Mouse (Mus musculus): ENCODE measurements around the gene Tmem107. TPM values are rescaled to one million over a fixed set of nuclear protein-coding genes. Genes with fewer than 3 reads are reported as not detected.

Tmem107 gene
- polyA plus RNA-seq, 1 experiment from 2014 or later = 14.5 TPM

- Histone ChIP-seq H3K4me2 (replicated peaks; ENCODE audit: low read depth) (no peak overlapping the region), H3K4me1 (replicated peaks; ENCODE audit: control insufficient read depth, insufficient read depth, low read length) (no peaks in the 10 kb centered on the region), H3K9me3 (ENCODE audit: control insufficient read depth) (no peaks in the 10 kb centered on the region), H3K9ac (ENCODE audit: low read depth, low read length) (no peak overlapping the region), H3K4me3 (ENCODE audit: low read depth, low read length) (no peak overlapping the region), H3K36me3 (ENCODE audit: control insufficient read depth, insufficient read depth) (no peaks in the 10 kb centered on the region), H3K27me3 (replicated peaks; ENCODE audit: control insufficient read depth, insufficient read depth, low read length) (no peaks in the 10 kb centered on the region), H3K27ac (ENCODE audit: low read depth, low read length) (peak overlapping the region; percentile 78; the same call in 1 of the 2 replicates)
- TF ChIP-seq CTCF (IDR thresholded peaks at IDR 0.05; ENCODE audit: low read depth) = no peak
- ATAC-seq = no peak
- 89% methylated on average over 8 of the region's 8 CpGs for WGBS
Observed at GRCm38 (mm10) chr11:69080855-69081222, 10.2 kb downstream of the Tmem107 start.

DNA sequence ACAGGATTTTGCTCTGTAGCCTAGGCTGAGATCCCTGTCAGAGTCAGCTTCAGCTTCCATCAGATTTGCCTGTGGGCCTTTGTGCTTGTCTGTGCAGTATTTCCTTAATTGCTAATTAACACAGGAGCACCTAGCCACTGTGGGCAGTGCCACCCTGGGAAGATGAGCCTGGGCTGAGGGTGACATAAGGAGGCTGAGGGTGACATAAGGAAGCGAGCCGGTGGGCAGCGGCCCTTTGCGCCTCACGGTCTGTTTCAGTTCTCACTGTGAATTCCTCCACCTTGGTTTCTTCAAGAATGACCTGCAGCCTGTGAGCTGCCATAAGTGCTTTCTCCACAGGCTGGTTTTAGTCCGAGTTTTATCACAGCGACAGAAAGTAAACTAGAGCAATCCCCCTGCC lies 11.0 kb downstream of the Tmem107 start:
- no peak for ATAC-seq
- TF ChIP-seq CTCF (IDR thresholded peaks at IDR 0.05; ENCODE audit: low read depth) = no peak
- H3K27me3 ChIP-seq (replicated peaks; ENCODE audit: control insufficient read depth, insufficient read depth, low read length) = no peaks in the 10 kb centered on the region
- H3K4me3 ChIP-seq (ENCODE audit: low read depth, low read length) = no peak overlapping the region
- H3K4me2 ChIP-seq (replicated peaks; ENCODE audit: low read depth) = no peak overlapping the region
- no peaks in the 10 kb centered on the region for H3K4me1 ChIP-seq (replicated peaks; ENCODE audit: control insufficient read depth, insufficient read depth, low read length)
- H3K36me3 ChIP-seq (ENCODE audit: control insufficient read depth, insufficient read depth) = no peaks in the 10 kb centered on the region
- WGBS = 70% methylated on average over 7 of the region's 7 CpGs
- no peak overlapping the region for H3K9ac ChIP-seq (ENCODE audit: low read depth, low read length)
- H3K9me3 ChIP-seq (ENCODE audit: control insufficient read depth) = no peaks in the 10 kb centered on the region
- no peak overlapping the region for H3K27ac ChIP-seq (ENCODE audit: low read depth, low read length)

DNA sequence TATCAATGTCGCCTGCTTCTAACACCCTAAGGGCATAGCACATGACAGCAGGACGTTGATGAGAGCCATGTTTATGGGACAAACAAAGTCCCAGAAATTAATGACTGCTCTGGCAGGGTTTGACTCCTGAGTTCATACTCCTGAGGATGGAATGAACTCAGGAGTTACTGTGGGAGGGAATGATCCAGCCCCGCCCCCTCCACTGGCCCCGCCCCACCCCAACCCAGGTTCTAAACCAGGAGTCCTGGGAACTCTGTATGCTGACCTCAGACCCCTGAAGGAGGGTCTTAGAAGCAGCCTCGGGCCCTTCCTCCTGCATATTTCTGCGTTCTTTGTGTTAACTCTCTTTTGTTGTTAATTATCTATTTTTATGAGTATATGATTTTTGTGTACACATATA lies 15.0 kb downstream of the Tmem107 start:
- no peak overlapping the region for H3K9ac ChIP-seq (ENCODE audit: low read depth, low read length)
- 63% methylated on average over 6 of the region's 6 CpGs for WGBS
- ATAC-seq = no peak
- H3K4me1 ChIP-seq (replicated peaks; ENCODE audit: control insufficient read depth, insufficient read depth, low read length) = peaks cover 8% of the 10 kb centered on the region; the same call in 1 of the 2 replicates
- peaks cover 12% of the 10 kb centered on the region; the same call in 1 of the 2 replicates for H3K36me3 ChIP-seq (ENCODE audit: control insufficient read depth, insufficient read depth)
- H3K4me2 ChIP-seq (replicated peaks; ENCODE audit: low read depth) = no peak overlapping the region
- no peak overlapping the region for H3K27ac ChIP-seq (ENCODE audit: low read depth, low read length)
- H3K4me3 ChIP-seq (ENCODE audit: low read depth, low read length) = no peak overlapping the region
- TF ChIP-seq CTCF (IDR thresholded peaks at IDR 0.05; ENCODE audit: low read depth) = no peak
- no peaks in the 10 kb centered on the region for H3K27me3 ChIP-seq (replicated peaks; ENCODE audit: control insufficient read depth, insufficient read depth, low read length)
- H3K9me3 ChIP-seq (ENCODE audit: control insufficient read depth) = no peaks in the 10 kb centered on the region

DNA sequence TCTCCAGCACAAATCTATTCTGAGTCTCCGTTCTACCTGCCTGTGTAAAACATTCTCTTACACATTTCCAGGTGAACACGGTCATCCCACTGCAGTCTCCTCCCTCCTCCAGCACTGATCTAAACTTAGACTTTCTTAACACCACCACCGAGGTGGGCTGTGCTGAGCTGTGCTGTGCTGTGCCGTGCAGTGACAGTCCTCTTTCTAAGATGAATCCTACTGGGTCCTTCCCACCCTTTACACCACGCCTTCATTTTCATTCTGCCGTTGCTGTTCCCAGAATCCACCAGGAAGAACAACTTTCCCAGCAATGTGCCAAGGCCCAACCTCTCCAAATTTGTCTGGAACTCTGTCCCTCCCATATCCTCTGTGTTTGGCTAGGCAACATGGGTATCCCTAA lies 15.8 kb downstream of the Tmem107 start:
- Histone ChIP-seq H3K4me2 (replicated peaks; ENCODE audit: low read depth) (no peak overlapping the region), H3K9ac (ENCODE audit: low read depth, low read length) (no peak overlapping the region), H3K27me3 (replicated peaks; ENCODE audit: control insufficient read depth, insufficient read depth, low read length) (no peaks in the 10 kb centered on the region), H3K4me1 (replicated peaks; ENCODE audit: control insufficient read depth, insufficient read depth, low read length) (peaks cover 8% of the 10 kb centered on the region; the same call in 1 of the 2 replicates), H3K27ac (ENCODE audit: low read depth, low read length) (no peak overlapping the region), H3K36me3 (ENCODE audit: control insufficient read depth, insufficient read depth) (peaks cover 18% of the 10 kb centered on the region; the same call in 1 of the 2 replicates), H3K9me3 (ENCODE audit: control insufficient read depth) (no peaks in the 10 kb centered on the region), H3K4me3 (ENCODE audit: low read depth, low read length) (no peak overlapping the region)
- TF ChIP-seq CTCF (IDR thresholded peaks at IDR 0.05; ENCODE audit: low read depth) = no peak
- ATAC-seq = no peak
- 56% methylated on average over 6 of the region's 6 CpGs for WGBS

DNA sequence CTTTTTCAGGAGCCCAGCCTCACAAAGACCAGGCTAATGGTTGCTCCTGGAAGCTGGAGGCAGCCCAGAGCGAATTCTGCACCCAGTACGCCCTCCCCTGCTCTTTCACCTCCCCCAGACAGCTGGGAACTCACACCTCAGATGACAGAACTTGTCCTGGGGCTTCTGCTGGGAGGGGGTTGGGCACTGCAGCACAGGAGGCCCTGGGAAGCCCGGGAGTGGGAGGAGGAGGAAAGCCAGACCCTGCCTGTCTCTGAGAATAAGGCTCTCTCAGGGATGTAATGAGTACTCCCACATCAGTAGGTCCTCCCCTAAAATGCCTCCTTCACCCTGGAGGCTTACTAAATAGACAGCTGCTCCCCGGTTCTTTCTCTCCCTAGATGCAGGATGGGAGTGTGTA lies 16.5 kb downstream of the Tmem107 start:
- H3K9ac ChIP-seq (ENCODE audit: low read depth, low read length) = no peak overlapping the region
- no peak overlapping the region for H3K4me3 ChIP-seq (ENCODE audit: low read depth, low read length)
- H3K4me2 ChIP-seq (replicated peaks; ENCODE audit: low read depth) = no peak overlapping the region
- WGBS = 42% methylated on average over 4 of the region's 4 CpGs
- no peak overlapping the region for H3K27ac ChIP-seq (ENCODE audit: low read depth, low read length)
- ATAC-seq = no peak
- peaks cover 8% of the 10 kb centered on the region; the same call in 1 of the 2 replicates for H3K4me1 ChIP-seq (replicated peaks; ENCODE audit: control insufficient read depth, insufficient read depth, low read length)
- H3K27me3 ChIP-seq (replicated peaks; ENCODE audit: control insufficient read depth, insufficient read depth, low read length) = no peaks in the 10 kb centered on the region
- peaks cover 19% of the 10 kb centered on the region; the same call in 1 of the 2 replicates for H3K36me3 ChIP-seq (ENCODE audit: control insufficient read depth, insufficient read depth)
- H3K9me3 ChIP-seq (ENCODE audit: control insufficient read depth) = no peaks in the 10 kb centered on the region
- no peak for TF ChIP-seq CTCF (IDR thresholded peaks at IDR 0.05; ENCODE audit: low read depth)

GRCm38 (mm10) chr11:69087597-69087996 lies 17.0 kb downstream of the Tmem107 start:
- peaks cover 8% of the 10 kb centered on the region; the same call in 1 of the 2 replicates for H3K4me1 ChIP-seq (replicated peaks; ENCODE audit: control insufficient read depth, insufficient read depth, low read length)
- H3K9me3 ChIP-seq (ENCODE audit: control insufficient read depth) = no peaks in the 10 kb centered on the region
- H3K27me3 ChIP-seq (replicated peaks; ENCODE audit: control insufficient read depth, insufficient read depth, low read length) = no peaks in the 10 kb centered on the region
- H3K4me2 ChIP-seq (replicated peaks; ENCODE audit: low read depth) = peak overlapping the region; percentile 82
- H3K36me3 ChIP-seq (ENCODE audit: control insufficient read depth, insufficient read depth) = peaks cover 19% of the 10 kb centered on the region; the same call in 1 of the 2 replicates
- no peak overlapping the region for H3K27ac ChIP-seq (ENCODE audit: low read depth, low read length)
- WGBS = 69% methylated on average over 2 of the region's 2 CpGs
- H3K9ac ChIP-seq (ENCODE audit: low read depth, low read length) = no peak overlapping the region
- no peak for TF ChIP-seq CTCF (IDR thresholded peaks at IDR 0.05; ENCODE audit: low read depth)
- ATAC-seq = no peak
- H3K4me3 ChIP-seq (ENCODE audit: low read depth, low read length) = no peak overlapping the region
